Mouse (Mus musculus) spleen, adult 2 months (tissue): ENCODE data around the gene Npm1. TPM values are rescaled to one million over a fixed set of nuclear protein-coding genes. Genes with fewer than 3 reads are reported as not detected.

Source experiments
- DNase-seq, 2 experiments: peaks; one replicate each; pipeline versions ENCODE4 v3.0.0 to v3.0.0-alpha.2; 2012 to 2021; ENCODE audit warnings: low spot score in 2 of 2, low read depth in 1 of 2
- H3K27ac ChIP-seq: fragments of 200-500 bp; 2 replicates; pipeline ENCODE4 v1.5.1; 2012; ENCODE audit warnings: low read length, inconsistent platforms; ENCODE audit not compliant: insufficient read depth
- H3K27me3 ChIP-seq: fragments of 200-500 bp; 2 replicates; pipeline ENCODE4 v1.6.1; 2012; ENCODE audit warnings: mild to moderate bottlenecking, moderate library complexity, low read length, inconsistent platforms; ENCODE audit not compliant: control insufficient read depth, insufficient read depth
- H3K36me3 ChIP-seq: fragments of 200-500 bp; 2 replicates; pipeline ENCODE4 v1.6.1; 2012; ENCODE audit warnings: mild to moderate bottlenecking, low read length, inconsistent platforms; ENCODE audit not compliant: control insufficient read depth, insufficient read depth
- H3K4me1 ChIP-seq: fragments of 200-500 bp; 2 replicates; pipeline ENCODE4 v1.6.1; 2011; ENCODE audit warnings: inconsistent platforms; ENCODE audit not compliant: control insufficient read depth, insufficient read depth, insufficient read length
- H3K4me3 ChIP-seq: fragments of 200-500 bp; 2 replicates; pipeline ENCODE4 v1.5.1; 2011; ENCODE audit warnings: mild to moderate bottlenecking, inconsistent platforms; ENCODE audit not compliant: insufficient read depth, insufficient read length; ENCODE audit errors: extremely low read depth
- CTCF ChIP-seq: fragments of 200-500 bp; IDR thresholded peaks from 2 replicates; pipeline ENCODE4 v1.5.1; 2011; ENCODE audit warnings: mild to moderate bottlenecking, inconsistent platforms; ENCODE audit not compliant: insufficient read depth, insufficient read length, insufficient replicate concordance; ENCODE audit errors: extremely low read depth
- POLR2A ChIP-seq: fragments of 200-500 bp; IDR thresholded peaks from 2 replicates; pipeline ENCODE4 v1.6.1; 2011; ENCODE audit warnings: low read depth, low read length, inconsistent platforms
- WGBS: fragments of 180-500 bp; shearing (Covaris S2); methylation state at CpG from one replicate; pipeline ENCODE4 v1.1.7; 2018; 5-methylcytosine and 5-hydroxymethylcytosine counted together
- polyA plus RNA-seq: library from polyadenylated mRNA; depleted of rRNA; stranded (reverse); fragments of >200 nt; gene quantifications from 2 replicates; pipeline ENCODE4 v1.2.3, GENCODE M21; 2012; rRNA removed

Gene Npm1
- polyA plus RNA-seq = 57.0 and 65.2 TPM in 2 replicates

- no peaks in the 10 kb centered on the region; the same call in 1 of the 2 replicates for H3K4me1 ChIP-seq
- H3K4me3 ChIP-seq = peak within 1 kb of the TSS; percentile 79
- WGBS = 3% methylated on average over 48 of the region's 49 CpGs
- H3K27me3 ChIP-seq = no peaks in the 10 kb centered on the region
- TF ChIP-seq CTCF (no peak), POLR2A (peak; percentile 95)
- peak; percentile 98 to 99 for DNase-seq
- H3K36me3 ChIP-seq = peaks cover 8% of the 10 kb centered on the region
- H3K27ac ChIP-seq = peak within 1 kb of the TSS; percentile 82
Observed at GRCm38 (mm10) chr11:33162998-33163506, at the start of gene Npm1. Gene Npm1, minus strand, starts transcription at chr11:33163206.

GRCm38 (mm10) chr11:33207411-33207810 lies 44.4 kb upstream of the Npm1 start:
- peaks cover 25% of the 10 kb centered on the region for H3K27me3 ChIP-seq
- H3K27ac ChIP-seq = no peak overlapping the region
- H3K36me3 ChIP-seq = no peaks in the 10 kb centered on the region
- 78% methylated on average over 2 of the region's 2 CpGs for WGBS
- DNase-seq = no peak
- TF ChIP-seq CTCF (no peak), POLR2A (no peak)
- H3K4me1 ChIP-seq = no peaks in the 10 kb centered on the region; the same call in 1 of the 2 replicates
- no peak overlapping the region for H3K4me3 ChIP-seq

- Histone ChIP-seq H3K4me3 (no peak overlapping the region), H3K4me1 (peaks cover 3% of the 10 kb centered on the region; the same call in 1 of the 2 replicates), H3K27me3 (peaks cover 42% of the 10 kb centered on the region), H3K27ac (no peak overlapping the region), H3K36me3 (no peaks in the 10 kb centered on the region)
- no peak for TF ChIP-seq CTCF
- WGBS = 24% methylated on average over 3 of the region's 3 CpGs
- no peak for DNase-seq
Observed at GRCm38 (mm10) chr11:33204966-33205365, 42.0 kb upstream of the Npm1 start.

GRCm38 (mm10) chr11:33204329-33204705 lies 41.3 kb upstream of the Npm1 start:
- no peak for DNase-seq
- TF ChIP-seq CTCF (no peak), POLR2A (no peak)
- no peak overlapping the region for H3K27ac ChIP-seq
- no peak overlapping the region for H3K4me3 ChIP-seq
- peaks cover 45% of the 10 kb centered on the region for H3K27me3 ChIP-seq
- WGBS = 5% methylated on average over 18 of the region's 18 CpGs
- H3K36me3 ChIP-seq = no peaks in the 10 kb centered on the region
- peaks cover 3% of the 10 kb centered on the region for H3K4me1 ChIP-seq

GRCm38 (mm10) chr11:33203383-33204328 lies 40.6 kb upstream of the Npm1 start, which contains the start of gene Tlx3:
Gene Tlx3, minus strand, starts transcription at chr11:33203589.
- WGBS = 4% methylated on average over 80 of the region's 81 CpGs
- Histone ChIP-seq H3K4me1 (peaks cover 3% of the 10 kb centered on the region), H3K27me3 (peaks cover 49% of the 10 kb centered on the region), H3K36me3 (no peaks in the 10 kb centered on the region), H3K4me3 (no peak within 1 kb of the TSS), H3K27ac (no peak within 1 kb of the TSS)
- TF ChIP-seq CTCF (no peak), POLR2A (no peak)
- no peak for DNase-seq

GRCm38 (mm10) chr11:33202972-33203371 lies 40.0 kb upstream of the Npm1 start:
- Histone ChIP-seq H3K4me3 (no peak overlapping the region), H3K4me1 (peaks cover 3% of the 10 kb centered on the region), H3K27ac (no peak overlapping the region), H3K36me3 (no peaks in the 10 kb centered on the region), H3K27me3 (peaks cover 55% of the 10 kb centered on the region)
- 9% methylated on average over 46 of the region's 47 CpGs for WGBS
- no peak for TF ChIP-seq CTCF
- no peak for TF ChIP-seq POLR2A
- no peak for DNase-seq
